Mouse (Mus musculus): ENCODE results near the gene Acsl5. TPM values are rescaled to one million over a fixed set of nuclear protein-coding genes. Genes with fewer than 3 reads are reported as not detected.

Acsl5 gene
- polyA plus RNA-seq, 1 experiment: 29.3 TPM

DNA sequence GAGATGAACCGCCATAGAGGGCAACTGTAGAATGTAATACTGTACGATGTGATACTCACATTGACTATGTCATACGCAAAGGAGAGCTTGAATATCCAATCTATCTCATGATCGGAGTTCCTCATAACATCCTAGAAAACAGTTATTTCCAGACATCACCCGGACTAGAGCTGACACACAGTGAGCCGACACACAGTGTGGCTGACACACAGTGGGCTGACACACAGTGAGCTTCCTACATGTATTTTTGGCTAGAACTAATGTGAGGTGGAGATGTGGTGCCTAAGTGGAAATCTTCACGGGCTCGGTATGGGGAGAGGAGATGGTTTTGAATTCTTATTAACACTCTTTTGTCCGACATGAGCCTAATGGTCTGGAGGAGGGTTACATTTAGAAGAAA, 29.5 kb upstream of the Acsl5 start:
- 82% methylated on average over 9 of the region's 9 CpGs for WGBS
- TF ChIP-seq POLR2A (IDR thresholded peaks at IDR 0.05; ENCODE audit: low read depth, low read length): no peak
- TF ChIP-seq CTCF (conservative IDR thresholded peaks at IDR 0.05; ENCODE audit: insufficient read depth, insufficient read length, low read depth, low read length): no peak

DNA sequence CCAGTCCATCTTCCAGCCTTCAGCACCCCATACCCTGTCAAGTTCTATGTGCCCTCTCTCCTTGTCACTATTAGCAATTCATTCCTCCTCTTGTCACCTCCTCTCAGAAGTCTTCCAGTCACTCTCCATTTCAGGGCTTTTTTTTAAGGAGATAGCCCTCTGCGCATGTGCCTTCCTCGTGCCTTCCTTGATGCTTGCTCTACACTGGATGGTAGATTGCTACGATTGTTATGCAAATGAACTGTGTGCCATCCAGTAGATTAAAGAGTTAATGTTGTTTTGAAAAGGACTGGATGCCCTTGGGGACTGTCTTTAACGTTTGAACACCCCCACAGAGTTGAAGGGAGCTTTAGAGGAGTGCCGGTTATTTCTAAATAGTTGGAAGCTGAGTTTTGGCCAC, 25.1 kb upstream of the Acsl5 start:
- TF ChIP-seq POLR2A (IDR thresholded peaks at IDR 0.05; ENCODE audit: low read depth, low read length) (no peak), CTCF (conservative IDR thresholded peaks at IDR 0.05; ENCODE audit: insufficient read depth, insufficient read length, low read depth, low read length) (no peak)
- H3K36me3 ChIP-seq (ENCODE audit: control insufficient read depth, insufficient read depth, low read length): no peaks in the 10 kb centered on the region
- no peak overlapping the region for H3K4me3 ChIP-seq (ENCODE audit: insufficient read depth, low read depth, low read length)
- WGBS: 76% methylated on average over 5 of the region's 5 CpGs
- H3K4me1 ChIP-seq (ENCODE audit: control insufficient read depth, insufficient read depth, low read length): no peaks in the 10 kb centered on the region
- no peak for DNase-seq
- H3K27me3 ChIP-seq (replicated peaks; ENCODE audit: control insufficient read depth, insufficient read depth, low read length): no peaks in the 10 kb centered on the region
- H3K27ac ChIP-seq (ENCODE audit: insufficient read depth, low read depth, low read length): no peak overlapping the region

More for the DNA sequence above, 29.5 kb upstream of the Acsl5 start:
- Histone ChIP-seq H3K36me3 (ENCODE audit: control insufficient read depth, insufficient read depth, low read length) (no peaks in the 10 kb centered on the region), H3K4me1 (ENCODE audit: control insufficient read depth, insufficient read depth, low read length) (no peaks in the 10 kb centered on the region), H3K27ac (ENCODE audit: insufficient read depth, low read depth, low read length) (no peak overlapping the region), H3K4me3 (ENCODE audit: insufficient read depth, low read depth, low read length) (no peak overlapping the region), H3K27me3 (replicated peaks; ENCODE audit: control insufficient read depth, insufficient read depth, low read length) (no peaks in the 10 kb centered on the region)
- DNase-seq: no peak

- Histone ChIP-seq H3K36me3 (ENCODE audit: control insufficient read depth, insufficient read depth, low read length) (no peaks in the 10 kb centered on the region), H3K4me1 (ENCODE audit: control insufficient read depth, insufficient read depth, low read length) (no peaks in the 10 kb centered on the region), H3K4me3 (ENCODE audit: insufficient read depth, low read depth, low read length) (no peak overlapping the region), H3K27ac (ENCODE audit: insufficient read depth, low read depth, low read length) (no peak overlapping the region), H3K27me3 (replicated peaks; ENCODE audit: control insufficient read depth, insufficient read depth, low read length) (no peaks in the 10 kb centered on the region)
- no peak for DNase-seq
- no peak for TF ChIP-seq POLR2A (IDR thresholded peaks at IDR 0.05; ENCODE audit: low read depth, low read length)
- peak; percentile 26; the same call in 1 of the 2 replicates for TF ChIP-seq CTCF (conservative IDR thresholded peaks at IDR 0.05; ENCODE audit: insufficient read depth, insufficient read length, low read depth, low read length)
- 81% methylated on average over 7 of the region's 7 CpGs for WGBS
These were observed 24.6 kb upstream of the Acsl5 start for GRCm38 (mm10) chr19:55227135-55227534.

DNA sequence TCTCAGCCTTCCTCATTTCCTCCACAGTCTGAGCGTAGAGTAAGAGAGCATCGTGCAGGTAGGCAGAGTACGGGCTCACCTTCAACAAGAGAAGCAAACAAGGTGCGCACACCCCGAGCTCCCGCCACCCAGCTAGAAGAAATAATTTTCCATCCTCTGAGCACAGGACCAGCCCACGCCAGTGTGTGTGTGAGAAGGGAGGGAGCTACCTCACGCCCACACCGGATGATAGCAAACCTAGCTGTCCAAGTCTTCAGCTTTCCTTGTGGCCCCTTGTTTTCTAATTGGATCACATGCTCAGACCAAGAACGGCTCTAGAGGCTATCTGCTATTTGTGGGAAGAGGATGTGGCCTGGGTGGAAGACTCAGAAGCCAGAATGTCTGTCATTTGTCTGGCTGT, 20.7 kb upstream of the Acsl5 start:
- TF ChIP-seq CTCF (conservative IDR thresholded peaks at IDR 0.05; ENCODE audit: insufficient read depth, insufficient read length, low read depth, low read length): no peak
- TF ChIP-seq POLR2A (IDR thresholded peaks at IDR 0.05; ENCODE audit: low read depth, low read length): no peak
- no peaks in the 10 kb centered on the region for H3K27me3 ChIP-seq (replicated peaks; ENCODE audit: control insufficient read depth, insufficient read depth, low read length)
- 0 out of 2 replicates have a peak, but pooled peaks cover under 1% of the 10 kb centered on the region for H3K4me1 ChIP-seq (ENCODE audit: control insufficient read depth, insufficient read depth, low read length)
- no peak overlapping the region for H3K4me3 ChIP-seq (ENCODE audit: insufficient read depth, low read depth, low read length)
- WGBS: 74% methylated on average over 10 of the region's 10 CpGs
- DNase-seq: no peak
- no peaks in the 10 kb centered on the region for H3K36me3 ChIP-seq (ENCODE audit: control insufficient read depth, insufficient read depth, low read length)
- H3K27ac ChIP-seq (ENCODE audit: insufficient read depth, low read depth, low read length): no peak overlapping the region

GRCm38 (mm10) chr19:55232136-55232535, 19.6 kb upstream of the Acsl5 start:
- H3K36me3 ChIP-seq (ENCODE audit: control insufficient read depth, insufficient read depth, low read length): no peaks in the 10 kb centered on the region
- 0 out of 2 replicates have a peak, but pooled peaks cover 6% of the 10 kb centered on the region for H3K4me1 ChIP-seq (ENCODE audit: control insufficient read depth, insufficient read depth, low read length)
- no peak overlapping the region for H3K4me3 ChIP-seq (ENCODE audit: insufficient read depth, low read depth, low read length)
- TF ChIP-seq CTCF (conservative IDR thresholded peaks at IDR 0.05; ENCODE audit: insufficient read depth, insufficient read length, low read depth, low read length): no peak
- TF ChIP-seq POLR2A (IDR thresholded peaks at IDR 0.05; ENCODE audit: low read depth, low read length): no peak
- no peaks in the 10 kb centered on the region for H3K27me3 ChIP-seq (replicated peaks; ENCODE audit: control insufficient read depth, insufficient read depth, low read length)
- H3K27ac ChIP-seq (ENCODE audit: insufficient read depth, low read depth, low read length): no peak overlapping the region
- 45% methylated on average over 8 of the region's 8 CpGs for WGBS
- DNase-seq: peak; percentile 28

DNA sequence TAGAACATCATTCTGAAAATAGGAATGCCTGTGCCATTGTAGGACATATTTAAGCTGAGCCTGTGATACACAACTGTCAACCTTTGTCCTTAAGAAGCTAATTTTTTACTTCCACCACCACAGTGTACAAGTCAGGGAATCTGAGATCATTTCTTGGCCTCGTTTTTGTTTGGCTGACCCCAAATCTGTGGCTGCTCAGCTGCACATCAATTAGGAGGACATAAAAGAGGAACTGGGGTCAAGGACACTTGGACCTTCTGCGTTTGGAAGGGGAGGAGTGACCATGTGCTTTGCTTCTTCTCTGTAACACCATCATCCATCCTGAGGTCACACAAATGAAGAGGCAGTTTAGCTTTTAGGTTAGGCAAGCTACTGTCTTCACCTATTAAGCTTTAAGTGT, 15.7 kb upstream of the Acsl5 start:
- Histone ChIP-seq H3K27me3 (replicated peaks; ENCODE audit: control insufficient read depth, insufficient read depth, low read length) (no peaks in the 10 kb centered on the region), H3K27ac (ENCODE audit: insufficient read depth, low read depth, low read length) (no peak overlapping the region), H3K36me3 (ENCODE audit: control insufficient read depth, insufficient read depth, low read length) (no peaks in the 10 kb centered on the region), H3K4me1 (ENCODE audit: control insufficient read depth, insufficient read depth, low read length) (0 out of 2 replicates have a peak, but pooled peaks cover 6% of the 10 kb centered on the region), H3K4me3 (ENCODE audit: insufficient read depth, low read depth, low read length) (no peak overlapping the region)
- peak; percentile 77 for DNase-seq
- TF ChIP-seq POLR2A (IDR thresholded peaks at IDR 0.05; ENCODE audit: low read depth, low read length): no peak
- TF ChIP-seq CTCF (conservative IDR thresholded peaks at IDR 0.05; ENCODE audit: insufficient read depth, insufficient read length, low read depth, low read length): no peak
- 16% methylated on average over 2 of the region's 2 CpGs for WGBS

DNA sequence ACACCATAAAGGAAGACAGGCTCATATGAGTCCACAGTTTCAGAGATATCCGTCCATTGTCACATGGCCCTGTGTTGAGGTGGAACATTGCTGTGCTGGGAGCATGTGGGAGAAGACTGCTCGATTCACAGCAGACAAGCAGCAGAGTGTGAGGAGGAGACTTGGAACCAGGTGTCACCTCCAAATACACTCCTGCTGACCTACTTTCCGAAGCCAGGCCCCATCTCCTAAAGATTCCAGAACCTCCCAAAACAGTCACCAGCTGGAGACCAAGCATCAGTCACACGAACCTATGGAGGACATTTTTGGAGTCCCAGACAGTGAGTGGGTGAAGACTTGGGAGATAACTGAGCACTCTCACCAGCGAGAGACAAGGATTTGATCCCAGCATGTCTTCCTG, 15.2 kb upstream of the Acsl5 start:
- WGBS: 79% methylated on average over 5 of the region's 5 CpGs
- H3K36me3 ChIP-seq (ENCODE audit: control insufficient read depth, insufficient read depth, low read length): no peaks in the 10 kb centered on the region
- DNase-seq: no peak
- H3K27me3 ChIP-seq (replicated peaks; ENCODE audit: control insufficient read depth, insufficient read depth, low read length): no peaks in the 10 kb centered on the region
- H3K27ac ChIP-seq (ENCODE audit: insufficient read depth, low read depth, low read length): no peak overlapping the region
- 0 out of 2 replicates have a peak, but pooled peaks cover 6% of the 10 kb centered on the region for H3K4me1 ChIP-seq (ENCODE audit: control insufficient read depth, insufficient read depth, low read length)
- no peak for TF ChIP-seq POLR2A (IDR thresholded peaks at IDR 0.05; ENCODE audit: low read depth, low read length)
- TF ChIP-seq CTCF (conservative IDR thresholded peaks at IDR 0.05; ENCODE audit: insufficient read depth, insufficient read length, low read depth, low read length): no peak
- no peak overlapping the region for H3K4me3 ChIP-seq (ENCODE audit: insufficient read depth, low read depth, low read length)

Data from kidney, adult 2 months (tissue).